Mouse (Mus musculus): Measurements from ENCODE around the gene 1810062G17Rik. TPM values are rescaled to one million over a fixed set of nuclear protein-coding genes. Genes with fewer than 3 reads are reported as not detected.

Gene 1810062G17Rik
- polyA plus RNA-seq (2012; rRNA removed): 1.3 and 1.6 TPM in 2 replicates

DNA sequence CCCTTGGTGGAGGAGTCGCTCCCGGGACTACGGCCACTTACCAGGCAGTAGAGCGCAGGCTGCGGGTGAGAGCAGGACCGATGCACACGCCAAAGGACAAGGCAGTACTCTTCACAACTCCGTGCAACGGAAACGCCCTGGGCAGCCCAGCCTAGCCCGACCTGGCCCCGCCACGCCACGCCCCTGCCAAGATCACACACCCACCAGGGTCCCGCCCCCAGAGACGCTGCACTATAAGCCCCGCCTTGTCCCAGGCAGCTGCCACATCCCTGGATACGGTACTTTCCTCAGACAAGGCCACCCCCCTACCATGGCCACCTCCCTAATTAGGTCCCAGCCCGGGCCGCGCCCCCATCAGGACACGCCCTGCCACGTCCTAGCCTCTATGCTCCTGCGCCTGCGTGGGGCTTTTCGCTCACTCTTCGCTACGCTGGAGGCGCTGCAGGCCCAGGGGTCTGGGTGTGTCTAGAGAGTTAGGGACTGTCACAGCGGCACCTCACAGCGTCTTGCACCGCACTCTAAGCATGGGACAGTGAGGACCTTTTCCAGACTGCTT is at the start of gene 1810062G17Rik, which contains the start of gene Anxa5:
1810062G17Rik (plus strand) TSS at position 406 of the 556 bp plus-strand sequence.
Anxa5 (minus strand) TSS at position 363 of the 556 bp plus-strand sequence.

DNA sequence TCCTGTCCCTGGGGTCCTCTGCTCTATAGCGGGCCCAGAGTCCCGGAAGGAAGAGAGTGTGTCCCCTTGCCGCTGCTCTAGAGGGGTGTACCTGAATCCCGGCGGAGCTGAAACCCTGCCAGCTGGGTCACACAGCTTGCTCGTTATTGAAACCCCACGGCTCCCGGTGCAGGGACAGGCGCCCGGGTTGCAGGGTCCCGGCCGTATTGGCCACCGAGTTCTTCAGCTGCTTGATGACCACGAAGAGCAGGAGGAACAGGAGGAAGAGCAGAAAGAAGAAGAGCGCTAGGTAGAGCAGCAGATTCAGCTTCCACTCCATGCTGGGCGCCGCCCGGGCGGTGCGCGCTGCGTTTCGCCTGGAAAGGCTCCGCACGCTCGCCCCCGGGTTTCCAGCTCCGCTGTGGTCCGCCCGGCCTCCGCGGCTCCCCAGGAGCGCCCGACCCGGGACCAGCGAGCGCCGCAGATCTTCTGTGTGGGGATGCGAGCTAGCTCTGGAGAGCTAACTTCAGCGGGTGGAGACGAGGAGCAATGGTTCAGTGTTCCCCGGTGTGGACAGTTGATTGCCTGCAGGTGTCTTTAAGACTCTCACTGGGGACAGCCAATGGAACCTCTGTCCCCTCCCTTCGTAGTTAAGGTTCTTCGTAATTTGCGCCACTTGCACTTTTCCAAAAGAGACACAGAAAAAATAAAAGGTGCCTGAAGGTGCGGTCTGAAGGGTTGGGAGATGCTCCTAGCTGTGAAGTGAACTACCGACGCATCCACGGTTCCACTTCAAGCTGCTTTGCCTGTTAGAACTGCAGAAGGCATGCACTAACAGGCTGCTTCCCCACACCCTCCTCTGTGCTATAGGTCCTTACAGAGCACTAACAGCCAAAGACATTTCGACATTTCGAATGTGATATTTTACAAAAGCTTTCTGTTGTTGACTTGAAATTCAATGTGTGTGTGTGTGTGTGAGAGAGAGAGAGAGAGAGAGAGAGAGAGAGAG is 45.6 kb downstream of the 1810062G17Rik start, which contains the start of gene Gm11549:
Gm11549 (minus strand) TSS at position 741 of the 988 bp plus-strand sequence.

Other genes starting within 250 kb of the 1810062G17Rik start
- 288 and 361 TPM in 2 replicates for gene Anxa5, start within 50 bp of the 1810062G17Rik start, polyA plus RNA-seq (2012; rRNA removed)
- gene Gm11549, start 45.9 kb downstream of the 1810062G17Rik start, polyA plus RNA-seq (2012; rRNA removed): 0.07 and 0.09 TPM in 2 replicates
- 3.6 and 3.7 TPM in 2 replicates for gene Exosc9, start 76.7 kb downstream of the 1810062G17Rik start, polyA plus RNA-seq (2012; rRNA removed)
- 68.9 and 80.1 TPM in 2 replicates for gene Ccna2, start 96.2 kb downstream of the 1810062G17Rik start, polyA plus RNA-seq (2012; rRNA removed)
- 1.0 and 2.0 TPM in 2 replicates for gene Bbs7, start 137.5 kb downstream of the 1810062G17Rik start, polyA plus RNA-seq (2012; rRNA removed)
- gene Trpc3, start 214.2 kb downstream of the 1810062G17Rik start, polyA plus RNA-seq (2012; rRNA removed): 1.2 and 1.8 TPM in 2 replicates